Mouse (Mus musculus) spleen, adult 2 months (tissue): Measurements from ENCODE around the gene Mrap2.

Source experiments
- CTCF ChIP-seq: fragments of 200-500 bp; IDR thresholded peaks from 2 replicates; pipeline ENCODE4 v1.5.1; 2011; ENCODE audit warnings: mild to moderate bottlenecking, inconsistent platforms; ENCODE audit not compliant: insufficient read depth, insufficient read length, insufficient replicate concordance; ENCODE audit errors: extremely low read depth
- POLR2A ChIP-seq: fragments of 200-500 bp; IDR thresholded peaks from 2 replicates; pipeline ENCODE4 v1.6.1; 2011; ENCODE audit warnings: low read depth, low read length, inconsistent platforms

GRCm38 (mm10) chr9:87169144-87169543, 25.0 kb downstream of the Mrap2 start:
- TF ChIP-seq POLR2A (no peak), CTCF (no peak)
